Mouse (Mus musculus): Measurements from ENCODE around the gene Tph1.
"Not testable (repeated sequence)": the region's sequence is repeated elsewhere in the genome, so short reads cannot be mapped to it uniquely, and the experiment has no call there.

Tph1 gene

GRCm38 (mm10) chr7:46650231-46650630 is 22.1 kb downstream of the Tph1 start:
- not testable (repeated sequence) for DNase-seq (ENCODE audit: inconsistent age in 2 of 2, low spot score in 1 of 2)

GRCm38 (mm10) chr7:46648431-46649140 is 23.8 kb downstream of the Tph1 start:
- DNase-seq (ENCODE audit: inconsistent age in 2 of 2, low spot score in 1 of 2), result no peak

- peak in 1 of 2 experiments; percentile 30 for DNase-seq (ENCODE audit: inconsistent age in 2 of 2, low spot score in 1 of 2)
Measured at GRCm38 (mm10) chr7:46643172-46643571, 29.2 kb downstream of the Tph1 start.

GRCm38 (mm10) chr7:46640062-46640461 is 32.3 kb downstream of the Tph1 start:
- no peak for DNase-seq (ENCODE audit: inconsistent age in 2 of 2, low spot score in 1 of 2)

GRCm38 (mm10) chr7:46639692-46640031 is 32.7 kb downstream of the Tph1 start, which contains the start of gene Sergef:
TSS of gene Sergef (minus strand) at chr7:46639807.
- DNase-seq (ENCODE audit: inconsistent age in 2 of 2, low spot score in 1 of 2), result peak; percentile 96 to 98

- no peak for DNase-seq (ENCODE audit: inconsistent age in 2 of 2, low spot score in 1 of 2)
Measured at GRCm38 (mm10) chr7:46638889-46639691, 33.2 kb downstream of the Tph1 start.

GRCm38 (mm10) chr7:46628375-46628975 is 43.9 kb downstream of the Tph1 start:
- peak; percentile 76 to 91 for DNase-seq (ENCODE audit: inconsistent age in 2 of 2, low spot score in 1 of 2)

- DNase-seq (ENCODE audit: inconsistent age in 2 of 2, low spot score in 1 of 2), result no peak
Measured at GRCm38 (mm10) chr7:46623979-46624378, 48.4 kb downstream of the Tph1 start.

GRCm38 (mm10) chr7:46618416-46619110 is 53.8 kb downstream of the Tph1 start:
- DNase-seq (ENCODE audit: inconsistent age in 2 of 2, low spot score in 1 of 2), result peak in 1 of 2 experiments; percentile 25

GRCm38 (mm10) chr7:46616429-46617005 is 55.8 kb downstream of the Tph1 start:
- DNase-seq (ENCODE audit: inconsistent age in 2 of 2, low spot score in 1 of 2), result peak in 1 of 2 experiments; percentile 74

GRCm38 (mm10) chr7:46615256-46615977 is 56.9 kb downstream of the Tph1 start:
- DNase-seq (ENCODE audit: inconsistent age in 2 of 2, low spot score in 1 of 2), result peak; percentile 91 to 95

GRCm38 (mm10) chr7:46614263-46614662 is 58.1 kb downstream of the Tph1 start:
- DNase-seq (ENCODE audit: inconsistent age in 2 of 2, low spot score in 1 of 2), result peak; percentile 74 to 84

- peak; percentile 42 to 62 for DNase-seq (ENCODE audit: inconsistent age in 2 of 2, low spot score in 1 of 2)
Measured at GRCm38 (mm10) chr7:46613091-46613490, 59.2 kb downstream of the Tph1 start.

GRCm38 (mm10) chr7:46612421-46612937 is 59.9 kb downstream of the Tph1 start:
- peak; percentile 78 to 83 for DNase-seq (ENCODE audit: inconsistent age in 2 of 2, low spot score in 1 of 2)

GRCm38 (mm10) chr7:46611970-46612369 is 60.4 kb downstream of the Tph1 start:
- peak; percentile 82 to 95 for DNase-seq (ENCODE audit: inconsistent age in 2 of 2, low spot score in 1 of 2)

- DNase-seq (ENCODE audit: inconsistent age in 2 of 2, low spot score in 1 of 2), result peak; percentile 42 to 49
Measured at GRCm38 (mm10) chr7:46609317-46609716, 63.0 kb downstream of the Tph1 start.

- peak; percentile 66 to 84 for DNase-seq (ENCODE audit: inconsistent age in 2 of 2, low spot score in 1 of 2)
Measured at GRCm38 (mm10) chr7:46607428-46608055, 64.8 kb downstream of the Tph1 start.

GRCm38 (mm10) chr7:46607031-46607426 is 65.3 kb downstream of the Tph1 start:
- DNase-seq (ENCODE audit: inconsistent age in 2 of 2, low spot score in 1 of 2), result no peak

GRCm38 (mm10) chr7:46606391-46607030 is 65.8 kb downstream of the Tph1 start:
- peak; percentile 80 to 92 for DNase-seq (ENCODE audit: inconsistent age in 2 of 2, low spot score in 1 of 2)

Data from adrenal gland, adult (tissue).